Mouse (Mus musculus) gastrocnemius, postnatal 10 days (tissue): ENCODE measurements around the gene Dagla. TPM values are rescaled to one million over a fixed set of nuclear protein-coding genes. Genes with fewer than 3 reads are reported as not detected.
A peak's percentile ranks its signal among the peaks of the same experiment; 100 is the strongest.

Experiments
- DNase-seq: peaks from one replicate; pipeline ENCODE4 v3.0.0; 2021; ENCODE audit warnings: mixed read lengths
- long read RNA-seq, 2 experiments: library from polyadenylated mRNA; stranded (forward); transcript quantifications; one replicate each; pipeline ENCODE4 v2.0.0; 2021
- total RNA-seq, 2 experiments: library from RNA; stranded (reverse); gene quantifications; 2 replicates each; pipeline ENCODE4 v1.2.3; 2021

Gene Dagla
- 1 to 10 TPM; 8.9 to 9.3 TPM for total RNA-seq
- long read RNA-seq, experiment 1, full-length matches to known transcripts = 3 of 9 reads
- long read RNA-seq, experiment 1, partial matches to known transcripts = 2 of 9 reads
- long read RNA-seq, experiment 1, other reads (novel, unspliced or antisense) = 4 of 9 reads
- long read RNA-seq, experiment 2, full-length matches to known transcripts = 7 of 23 reads
- long read RNA-seq, experiment 2, partial matches to known transcripts = 4 of 23 reads
- long read RNA-seq, experiment 2, other reads (novel, unspliced or antisense) = 12 of 23 reads

DNA sequence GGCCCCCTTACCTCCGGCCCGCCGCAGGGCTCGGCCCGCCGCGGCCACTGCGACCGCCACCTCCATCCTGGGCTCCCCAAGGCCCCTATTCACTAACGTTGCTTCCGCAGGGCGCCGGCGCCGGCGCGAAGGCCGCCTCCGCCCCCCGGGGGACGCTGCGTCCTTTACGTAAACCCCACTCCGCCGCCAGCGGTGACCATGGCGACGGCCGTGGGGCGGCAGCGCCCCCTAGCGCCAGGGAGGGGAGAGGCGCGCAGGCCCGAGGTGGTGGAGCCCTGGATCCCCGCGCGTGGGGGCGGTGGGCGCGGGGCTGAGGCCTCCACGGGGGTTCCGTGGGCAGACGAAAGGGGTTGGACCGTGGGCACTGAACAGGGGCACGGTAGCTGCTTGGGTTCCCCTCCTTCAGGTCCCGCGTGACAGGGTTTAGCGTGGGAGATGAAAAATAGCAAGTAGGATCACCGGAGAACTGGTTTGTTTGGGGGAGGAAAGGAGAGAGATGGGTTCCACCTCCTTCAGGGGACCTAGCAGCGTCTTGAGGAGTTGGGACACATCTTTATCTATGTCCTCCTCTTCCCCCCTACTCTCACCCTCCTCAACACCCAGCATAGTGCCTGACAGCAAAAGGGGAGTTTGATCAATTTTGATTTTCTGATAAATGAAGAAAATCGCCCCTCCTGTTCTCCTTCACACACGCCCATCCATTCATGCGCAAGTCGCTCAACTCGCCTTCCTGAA, at the start of gene Dagla:
Gene Dagla (minus strand): TSS at position 68 of the 735 bp plus-strand sequence.
- DNase-seq = peak; percentile 88

DNA sequence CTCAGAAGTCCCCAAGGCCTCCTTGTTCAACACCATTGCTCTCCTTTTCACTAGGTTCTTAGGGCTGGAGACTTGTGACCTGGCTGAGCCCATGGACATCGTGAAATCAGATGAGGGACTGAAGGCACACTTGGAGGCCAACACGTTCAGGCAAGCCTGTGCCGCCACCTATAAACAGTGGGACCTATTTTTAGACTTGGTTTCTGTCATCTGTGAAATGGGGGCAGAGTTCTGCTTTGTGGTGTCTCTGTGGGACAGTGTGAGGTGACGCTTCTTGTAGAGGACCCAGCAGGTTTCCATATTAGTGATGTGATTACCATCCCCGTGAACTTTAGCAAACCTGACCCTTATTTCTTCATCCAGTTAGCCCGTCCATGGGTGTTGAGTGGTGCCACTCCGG, 47.5 kb upstream of the Dagla start:
- DNase-seq = no peak

DNA sequence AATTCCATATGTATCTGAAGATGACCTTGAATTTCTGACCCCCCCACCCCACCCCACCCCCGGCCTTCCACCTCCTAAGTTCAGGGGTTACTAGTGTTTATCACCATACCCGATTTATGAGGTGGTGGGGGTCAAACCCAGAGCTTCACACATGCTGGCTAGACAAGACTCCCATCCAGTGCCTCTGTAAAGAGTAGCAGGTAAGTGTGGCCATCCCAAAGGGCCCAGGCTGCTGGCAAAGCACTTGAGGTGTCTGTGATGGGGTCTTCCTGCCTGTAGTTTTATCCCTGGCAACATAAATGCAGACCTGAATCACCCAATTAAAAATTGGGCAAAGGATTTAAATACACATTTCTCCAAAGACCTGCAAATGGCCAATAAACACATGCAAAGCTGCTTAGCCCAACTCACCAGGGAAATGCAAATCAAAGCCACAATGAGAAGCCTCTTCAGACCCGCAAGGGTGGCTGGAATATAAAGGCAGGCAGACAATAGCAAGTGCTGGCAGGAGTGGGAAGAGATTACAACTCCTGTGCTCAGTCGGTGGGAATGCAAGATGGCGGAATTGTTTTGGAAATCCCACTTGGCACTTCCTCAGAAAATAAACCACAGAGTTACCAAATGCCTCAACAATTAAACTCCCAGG, 43.1 kb upstream of the Dagla start:
- DNase-seq = no peak

DNA sequence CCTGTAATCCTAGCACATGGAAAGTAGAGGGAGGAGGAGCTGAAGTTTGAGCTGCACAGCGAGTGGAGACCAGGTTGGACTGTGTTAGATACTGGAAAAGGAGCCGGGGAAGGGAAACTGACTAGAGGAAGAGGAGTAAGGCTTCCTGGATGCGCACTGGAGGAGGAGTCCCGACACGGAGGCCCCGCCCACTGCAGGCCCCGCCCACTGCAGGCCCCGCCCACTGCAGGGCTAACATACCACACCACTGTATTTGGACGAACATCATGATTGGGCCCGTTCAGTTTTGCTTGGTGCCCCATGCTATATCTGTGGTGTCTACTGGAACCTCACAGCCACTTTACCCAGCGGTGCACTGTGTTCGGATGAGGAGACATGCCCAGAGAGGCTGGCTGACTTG, 41.0 kb upstream of the Dagla start:
- DNase-seq = no peak

DNA sequence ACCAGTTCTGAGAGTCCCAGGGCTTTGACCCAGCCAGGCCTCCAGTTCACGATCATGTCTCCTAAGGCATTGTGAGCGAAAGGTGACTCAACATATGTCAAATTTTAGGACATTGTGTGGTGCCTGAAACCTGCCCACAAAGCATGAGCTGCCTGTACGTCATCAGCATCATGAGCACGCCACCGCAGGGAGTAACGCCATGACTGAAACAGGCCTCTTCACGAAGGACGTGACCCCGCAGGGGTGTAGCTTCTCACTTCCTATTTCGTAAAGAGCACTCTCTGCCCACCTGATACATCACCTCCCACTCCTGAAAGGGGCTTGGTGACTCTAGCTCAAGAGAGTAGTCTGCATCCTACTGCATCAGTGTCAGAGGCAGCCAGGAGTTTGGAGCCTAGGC, 39.2 kb upstream of the Dagla start:
- no peak for DNase-seq

DNA sequence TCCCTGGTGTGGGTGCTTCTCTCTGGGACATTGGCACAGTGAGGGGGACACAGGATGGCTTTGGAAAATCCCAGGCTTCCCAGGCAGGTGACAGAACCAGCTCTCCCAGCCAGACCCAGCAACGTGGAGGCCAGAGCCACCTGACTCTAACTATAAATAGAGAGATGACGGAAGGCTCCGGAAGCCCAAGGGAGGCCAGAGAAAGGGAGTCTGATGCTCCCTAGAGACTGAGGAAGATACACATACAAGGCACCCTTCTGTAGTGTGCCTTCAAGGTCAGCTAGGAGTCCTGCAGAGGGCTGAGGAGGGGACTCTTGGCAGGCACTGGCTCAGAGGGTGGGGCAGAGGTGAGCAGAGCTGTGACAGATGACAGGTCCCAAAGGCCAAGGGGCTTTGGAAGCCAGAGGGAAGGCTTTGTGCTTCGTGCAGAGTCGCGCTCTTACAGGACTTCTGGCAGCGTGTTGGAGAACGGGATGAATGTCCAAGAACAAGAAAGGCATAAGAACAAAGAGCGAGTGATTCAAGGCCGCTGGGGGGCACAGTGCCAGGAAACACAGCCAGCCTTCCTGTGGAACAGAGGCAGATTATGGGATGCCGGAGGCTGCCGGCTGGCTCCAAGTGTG, 37.3 kb upstream of the Dagla start:
- peak; percentile 56 for DNase-seq

DNA sequence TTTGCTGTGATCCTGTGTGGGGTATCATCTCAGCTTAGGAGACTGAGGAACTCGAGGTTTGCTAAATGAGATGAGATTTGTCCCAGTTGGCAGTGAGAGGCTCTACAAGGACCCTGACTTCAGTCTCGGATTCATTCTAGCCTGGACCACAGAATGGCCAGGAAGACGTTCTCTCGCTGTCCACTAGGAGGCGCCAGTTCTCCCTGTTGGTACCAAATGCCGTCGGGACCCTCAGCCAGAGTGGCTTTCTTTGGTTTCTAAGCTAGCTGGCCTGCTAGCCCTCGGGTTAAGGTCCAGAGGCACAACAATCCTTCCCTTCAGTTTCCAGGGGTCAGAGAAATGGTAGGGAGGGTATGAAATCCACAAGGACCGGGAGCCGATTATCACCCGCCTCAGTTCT, 36.5 kb upstream of the Dagla start:
- DNase-seq = peak; percentile 66

DNA sequence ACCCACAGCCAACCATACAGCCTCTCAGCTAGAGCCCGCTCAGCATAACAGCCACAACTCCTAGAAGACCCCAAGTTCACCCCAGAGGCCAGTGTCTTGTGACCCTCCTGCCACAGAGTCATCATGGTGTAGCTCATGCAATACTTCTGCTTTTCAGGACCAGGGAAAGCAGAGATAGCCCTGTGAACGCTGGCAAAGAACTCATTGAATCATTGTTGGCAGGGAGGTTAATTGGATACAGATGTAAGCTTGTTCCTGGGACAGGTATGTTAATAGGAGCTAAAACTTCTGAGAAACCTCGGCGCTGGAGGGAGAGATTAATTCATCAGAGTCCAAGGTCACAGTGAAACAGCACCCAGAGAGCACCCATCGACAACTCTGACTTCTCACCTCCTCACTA, 36.0 kb upstream of the Dagla start:
- DNase-seq = no peak

DNA sequence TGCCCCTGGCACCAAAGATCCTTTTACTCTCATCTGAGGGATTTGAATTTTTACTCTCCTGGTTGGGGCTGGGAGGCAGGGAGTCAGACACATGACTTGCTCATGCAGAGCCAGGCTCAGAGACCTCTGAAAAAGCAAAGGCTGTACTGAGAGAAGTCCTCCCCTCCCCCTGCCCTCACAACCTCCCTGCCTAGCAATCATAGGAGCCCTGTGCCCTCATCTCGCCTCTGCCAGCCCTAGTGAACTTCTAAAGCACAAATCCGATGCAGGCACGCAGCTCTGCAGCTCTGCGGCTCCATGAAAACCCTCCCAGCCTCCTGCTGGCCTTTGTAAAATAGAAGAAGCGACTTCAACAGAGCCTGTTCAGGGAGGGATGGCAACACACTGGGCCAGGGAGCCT, 34.6 kb upstream of the Dagla start:
- DNase-seq = no peak

DNA sequence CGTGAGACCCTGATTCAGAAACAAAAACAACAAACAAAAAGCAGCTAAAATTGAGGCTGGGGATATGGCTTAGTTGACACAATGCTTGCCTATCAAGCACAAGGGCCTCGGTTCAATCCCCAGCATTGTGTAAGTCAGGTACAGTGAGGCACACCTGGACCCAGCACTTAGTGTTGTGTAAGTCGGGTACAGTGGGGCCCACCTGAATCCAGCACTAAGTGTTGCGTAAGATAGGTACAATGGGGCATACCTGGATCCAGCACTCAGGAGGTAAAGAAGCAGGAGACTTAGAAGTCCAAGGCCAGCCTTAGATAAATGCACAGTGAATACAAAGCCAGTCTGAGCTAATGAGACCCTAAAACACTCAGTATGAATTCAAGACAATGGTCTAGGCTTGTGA, 34.0 kb upstream of the Dagla start:
- no peak for DNase-seq

DNA sequence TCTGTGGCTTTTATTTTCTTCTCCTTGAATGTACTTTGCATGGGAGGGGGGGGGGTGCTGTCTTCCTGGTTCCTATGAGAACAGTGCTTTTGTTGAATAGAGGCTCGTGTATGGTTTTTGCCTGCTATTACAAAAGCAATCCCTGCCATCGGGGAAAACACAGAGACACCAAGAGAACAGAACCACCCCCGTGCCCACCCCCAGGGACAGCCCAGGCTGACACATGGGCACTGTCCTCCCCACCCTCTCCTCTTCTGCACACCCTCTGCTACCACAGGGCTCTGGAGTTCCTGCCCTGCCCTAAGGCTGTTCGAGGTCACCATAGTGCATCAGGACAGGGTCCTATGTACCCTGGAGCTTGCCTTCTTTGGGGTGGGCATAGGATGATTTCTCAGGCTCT, 29.8 kb upstream of the Dagla start:
- DNase-seq = no peak

DNA sequence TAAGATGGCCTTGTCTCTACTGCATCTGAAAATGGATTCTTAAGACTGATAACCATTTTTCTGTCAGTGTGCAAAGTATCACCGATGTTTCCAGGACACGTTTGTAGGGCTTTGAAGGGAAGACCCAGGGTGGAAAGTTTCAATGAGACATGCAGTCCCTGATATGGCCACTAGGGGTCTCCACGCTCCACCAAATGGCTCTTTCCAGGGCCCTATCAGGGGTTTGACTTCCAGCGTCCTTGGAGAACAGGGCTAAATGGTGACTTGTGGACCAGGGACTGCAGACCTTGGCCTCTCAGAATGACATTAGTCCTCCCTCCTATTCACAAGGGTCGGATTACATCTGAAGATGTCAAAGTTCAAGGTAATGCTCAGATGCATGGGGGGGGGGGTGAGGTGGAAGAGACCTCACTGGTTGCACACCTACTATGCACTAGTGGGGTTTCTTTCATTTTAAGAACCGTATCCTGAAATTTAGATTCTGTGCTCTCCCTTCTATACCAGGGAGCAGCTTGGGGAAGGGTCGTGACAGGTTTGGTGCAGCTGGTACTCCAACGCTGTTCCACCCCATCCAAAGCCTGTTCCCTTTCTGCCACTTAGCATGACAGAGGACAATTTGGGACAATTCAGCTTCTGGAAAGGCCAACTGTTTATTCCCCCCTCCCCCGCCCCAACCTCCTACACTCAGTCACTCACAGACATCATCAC, 29.0 kb upstream of the Dagla start:
- peak; percentile 72 for DNase-seq

DNA sequence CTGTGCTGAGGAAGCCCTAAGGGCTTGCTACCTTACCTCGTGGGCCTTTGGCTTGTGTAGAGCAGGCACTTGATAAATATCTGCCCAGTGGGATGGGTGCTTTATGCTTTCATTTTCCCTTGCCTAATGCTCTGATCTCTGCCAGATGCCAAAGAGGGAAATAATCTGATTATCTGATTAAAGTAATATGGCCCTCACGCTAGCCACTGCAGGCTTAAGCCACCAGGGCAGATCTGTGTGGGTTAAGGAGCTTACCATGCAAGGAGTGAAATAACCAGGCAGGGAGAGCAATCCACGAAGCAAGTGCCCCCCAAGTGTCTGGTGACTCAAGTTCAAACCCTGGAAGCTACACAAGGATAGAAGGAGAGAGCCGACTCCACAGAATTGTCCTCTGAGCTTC, 27.0 kb upstream of the Dagla start:
- no peak for DNase-seq

DNA sequence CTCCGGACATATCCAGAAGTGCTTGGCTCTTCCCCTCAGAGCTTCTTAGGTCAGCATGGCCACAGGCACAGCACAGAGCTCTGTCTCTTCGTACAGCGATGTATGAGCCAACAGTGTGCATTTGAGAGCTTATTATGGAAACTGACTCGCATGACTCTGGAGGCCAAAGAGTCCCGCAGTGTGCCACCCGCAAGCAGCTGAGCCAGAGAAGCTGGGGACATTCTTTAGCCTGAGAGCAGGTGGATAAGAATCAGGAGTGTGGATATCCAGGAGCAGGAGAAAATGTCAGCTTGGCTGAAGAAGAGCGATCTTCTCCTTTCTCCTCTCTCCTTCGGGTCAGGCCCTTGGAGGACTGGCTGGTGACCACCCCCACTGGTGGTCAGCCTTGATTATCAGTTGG, 24.4 kb upstream of the Dagla start:
- no peak for DNase-seq

DNA sequence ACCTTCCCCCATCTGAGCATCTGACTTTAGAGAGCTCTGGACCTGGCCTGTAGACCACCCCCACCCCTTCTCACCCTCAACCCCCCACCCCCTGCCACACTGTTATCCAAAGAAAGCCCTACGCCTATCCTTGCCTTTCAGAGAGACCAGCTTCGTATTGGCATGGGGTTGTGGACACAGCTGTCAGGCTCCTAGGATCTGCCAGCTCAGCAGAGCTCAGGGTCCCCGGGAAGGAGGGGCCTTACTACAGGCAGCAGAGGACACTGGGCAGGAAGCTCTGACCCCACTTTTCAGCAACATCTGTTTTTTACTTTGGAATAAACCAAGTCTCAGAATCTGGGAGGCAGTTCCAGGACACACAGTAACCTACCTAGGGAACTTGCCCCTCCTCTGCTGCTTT, 21.9 kb upstream of the Dagla start:
- no peak for DNase-seq

DNA sequence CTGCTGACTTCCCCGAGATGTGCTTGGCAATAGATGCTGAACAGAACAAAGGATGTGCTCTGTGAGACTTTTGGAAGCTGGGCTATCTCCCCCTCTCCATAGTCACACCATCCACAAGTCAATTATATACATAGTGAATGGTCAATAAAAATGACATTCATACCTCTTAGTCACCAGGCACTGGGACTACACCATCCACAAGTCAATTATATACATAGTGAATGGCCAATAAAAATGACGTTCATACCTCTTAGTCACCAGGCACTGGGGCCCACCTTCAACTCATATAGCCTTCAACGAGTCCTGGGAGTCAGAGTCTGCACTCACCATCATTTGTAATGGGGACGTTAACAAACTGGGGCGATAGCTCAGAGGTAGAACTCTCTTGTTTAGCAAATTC, 19.2 kb upstream of the Dagla start:
- DNase-seq = no peak

DNA sequence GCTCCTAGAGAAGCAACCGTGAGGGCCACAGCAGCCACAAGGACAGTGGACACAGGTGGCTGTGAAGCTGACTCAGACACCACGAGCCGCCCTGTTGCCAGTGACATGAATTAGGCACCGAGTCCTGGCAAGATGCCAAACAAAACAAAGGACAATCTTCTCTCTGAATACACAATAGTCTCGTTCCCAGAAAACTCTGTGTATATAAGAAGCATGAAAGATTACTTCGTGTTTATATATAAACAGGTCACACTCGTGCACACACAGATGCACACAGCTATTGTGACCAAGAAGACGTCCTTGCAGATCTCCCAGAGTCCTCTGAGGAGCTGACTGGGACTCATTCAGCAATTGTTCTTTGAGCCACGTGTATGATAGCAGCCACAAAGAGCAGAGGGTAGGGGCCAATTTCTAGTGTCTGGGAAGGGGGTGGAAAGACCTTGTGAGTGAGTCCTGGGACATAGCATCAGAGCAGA, 18.7 kb upstream of the Dagla start:
- no peak for DNase-seq

DNA sequence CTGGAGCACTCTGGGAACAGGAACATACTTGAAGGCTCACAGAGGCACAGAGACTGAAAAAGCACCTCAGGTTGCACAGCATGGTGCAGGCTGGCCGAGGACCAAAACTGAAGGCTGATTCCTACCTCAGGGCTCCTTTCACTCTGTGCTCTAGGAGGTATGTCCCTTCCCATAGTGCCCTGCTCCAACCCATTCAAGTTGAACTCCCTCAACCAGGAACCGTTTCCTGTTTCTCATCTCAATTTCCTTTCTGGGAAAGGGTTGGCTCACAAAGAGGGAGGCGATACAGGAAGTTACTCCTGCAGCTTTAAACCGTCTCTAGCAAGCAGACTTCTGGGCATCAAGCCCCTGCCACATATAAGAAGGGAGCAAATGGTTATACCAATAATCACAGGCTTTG, 13.1 kb upstream of the Dagla start:
- DNase-seq = no peak

DNA sequence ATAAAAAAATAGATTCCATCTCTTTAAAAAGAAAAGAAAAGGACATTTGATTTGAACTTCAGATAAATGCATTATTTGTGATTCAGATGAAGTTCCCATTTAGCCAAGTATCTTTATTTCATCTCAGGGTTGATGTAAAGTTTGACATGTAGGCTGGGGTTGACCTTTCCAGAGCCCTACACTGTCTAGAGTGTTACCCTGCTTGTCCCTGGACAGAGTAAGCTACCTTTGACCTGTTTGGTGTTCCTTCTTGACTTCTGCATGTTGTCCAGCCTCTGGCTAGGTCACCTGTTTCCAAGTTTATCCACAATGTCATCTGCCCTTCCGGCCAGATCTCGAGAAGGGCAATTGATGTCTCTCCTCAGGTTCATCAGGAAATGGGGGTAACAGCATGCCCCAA, 12.7 kb upstream of the Dagla start:
- no peak for DNase-seq

DNA sequence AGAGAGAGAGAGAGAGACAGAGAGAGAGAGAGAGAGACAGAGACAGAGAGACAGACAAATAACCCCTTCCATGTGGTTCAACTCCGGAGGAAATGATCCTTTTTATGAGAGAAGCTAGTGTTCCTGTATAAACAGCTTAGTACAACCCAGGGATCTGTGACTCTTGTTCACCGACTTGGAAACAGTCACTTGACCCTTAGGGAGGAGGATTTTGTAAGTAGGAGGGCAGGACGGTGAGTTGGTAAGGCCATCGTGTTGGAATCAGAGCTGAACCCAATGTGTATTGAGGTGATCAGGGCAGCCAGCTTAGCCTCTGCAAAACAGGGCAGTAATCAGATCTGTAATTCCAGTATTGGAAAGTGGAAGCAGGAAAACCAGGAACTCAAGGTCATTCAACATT, 12.3 kb upstream of the Dagla start:
- DNase-seq = no peak

DNA sequence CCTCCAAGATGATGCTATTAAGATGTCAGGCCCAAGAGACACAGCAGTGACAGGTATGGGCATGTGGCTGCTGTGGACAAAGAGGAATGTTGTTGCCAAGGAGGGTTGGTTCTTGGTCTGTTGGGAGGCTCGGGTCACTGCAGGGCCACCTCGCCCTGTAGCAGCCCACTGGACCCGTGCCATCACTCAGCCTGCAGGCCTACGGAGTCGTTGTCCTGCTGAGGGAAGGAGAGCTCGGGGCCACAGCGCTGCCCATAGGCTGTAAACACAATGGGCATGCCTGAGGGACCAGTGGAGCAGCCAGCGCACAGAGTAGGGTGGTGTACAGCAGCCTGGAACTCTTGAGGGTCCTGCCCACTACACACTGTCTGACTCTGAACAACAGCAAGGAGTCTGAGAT, 7.4 kb upstream of the Dagla start:
- no peak for DNase-seq

DNA sequence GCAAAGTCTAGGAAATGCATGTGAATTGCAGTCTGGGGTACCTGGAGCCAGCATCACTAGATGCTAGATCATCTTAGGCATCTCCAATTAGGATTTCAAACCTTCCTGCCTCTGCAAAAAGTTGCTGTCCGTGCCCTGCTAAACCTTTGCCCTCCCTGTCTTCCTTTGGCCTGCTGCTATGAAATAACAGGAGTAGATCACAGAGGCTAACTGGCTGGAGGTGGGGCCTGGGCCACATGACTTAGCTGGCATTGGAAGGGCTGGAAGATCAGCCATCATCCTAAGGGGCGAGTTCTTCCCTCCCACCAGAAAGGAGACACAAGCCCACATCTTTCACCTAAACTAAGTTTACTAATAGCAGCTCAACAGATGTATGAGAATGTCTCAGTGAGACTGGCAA, 4.3 kb upstream of the Dagla start:
- no peak for DNase-seq

DNA sequence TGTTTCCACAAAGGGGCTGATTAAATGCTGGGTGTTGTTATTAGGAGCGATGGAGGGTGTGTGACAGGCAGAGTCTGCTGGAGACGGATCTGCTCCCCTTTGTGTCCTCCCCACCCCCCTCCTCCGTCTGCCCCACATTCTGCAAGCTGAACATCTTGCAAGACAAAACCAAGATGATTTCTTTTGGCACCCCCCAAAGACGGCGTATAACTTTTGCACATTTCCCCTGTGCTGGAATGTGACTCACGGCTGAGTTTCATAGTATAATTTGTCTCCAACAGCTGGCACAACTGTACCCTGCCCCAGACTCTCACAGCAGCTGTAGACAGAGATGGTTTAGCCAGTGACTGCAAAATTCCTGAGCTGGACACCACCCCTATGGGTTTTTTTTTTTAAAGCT, 3.3 kb upstream of the Dagla start:
- DNase-seq = no peak
